Mouse (Mus musculus): Measurements from ENCODE around the gene Sox11. TPM values are rescaled to one million over a fixed set of nuclear protein-coding genes. Genes with fewer than 3 reads are reported as not detected.

Sox11 gene
- polyA plus RNA-seq, 1 experiment, result not detected

DNA sequence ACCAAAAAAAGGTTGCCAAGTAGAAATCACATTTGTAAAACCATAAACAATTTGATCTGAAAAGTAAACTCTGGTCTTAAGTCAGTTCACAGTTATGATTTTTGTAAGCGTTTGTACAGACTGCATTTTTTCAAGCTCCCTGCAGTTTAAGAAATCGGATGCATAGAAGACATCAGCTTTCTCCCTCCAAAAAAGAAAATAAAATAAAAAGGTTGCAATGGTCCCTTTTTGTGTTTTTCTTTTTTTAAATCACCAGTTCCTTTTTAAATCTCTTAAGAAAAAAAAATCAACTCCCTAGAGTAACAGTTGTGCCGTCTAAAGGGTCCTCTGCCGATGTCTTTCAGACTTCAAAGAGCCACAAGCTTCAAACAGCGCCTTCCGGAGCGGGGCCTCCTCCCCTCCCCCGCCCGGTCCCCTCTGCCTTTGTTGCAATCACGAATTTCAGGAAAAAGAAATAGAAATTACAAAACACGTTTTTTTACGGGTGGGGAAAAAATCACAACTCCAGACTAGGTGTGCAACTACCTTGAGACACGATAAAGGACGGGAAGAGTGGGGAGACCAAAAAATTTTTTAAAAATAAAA, 1.8 kb downstream of the Sox11 start:
- no peak overlapping the region for H3K4me3 ChIP-seq (ENCODE audit: insufficient read depth, low read depth, low read length)
- no peak overlapping the region for H3K27ac ChIP-seq (replicated peaks; ENCODE audit: low read depth, low read length)
- H3K4me1 ChIP-seq (ENCODE audit: control insufficient read depth, insufficient read depth, insufficient read length, low read length), result peaks cover 3% of the 10 kb centered on the region

DNA sequence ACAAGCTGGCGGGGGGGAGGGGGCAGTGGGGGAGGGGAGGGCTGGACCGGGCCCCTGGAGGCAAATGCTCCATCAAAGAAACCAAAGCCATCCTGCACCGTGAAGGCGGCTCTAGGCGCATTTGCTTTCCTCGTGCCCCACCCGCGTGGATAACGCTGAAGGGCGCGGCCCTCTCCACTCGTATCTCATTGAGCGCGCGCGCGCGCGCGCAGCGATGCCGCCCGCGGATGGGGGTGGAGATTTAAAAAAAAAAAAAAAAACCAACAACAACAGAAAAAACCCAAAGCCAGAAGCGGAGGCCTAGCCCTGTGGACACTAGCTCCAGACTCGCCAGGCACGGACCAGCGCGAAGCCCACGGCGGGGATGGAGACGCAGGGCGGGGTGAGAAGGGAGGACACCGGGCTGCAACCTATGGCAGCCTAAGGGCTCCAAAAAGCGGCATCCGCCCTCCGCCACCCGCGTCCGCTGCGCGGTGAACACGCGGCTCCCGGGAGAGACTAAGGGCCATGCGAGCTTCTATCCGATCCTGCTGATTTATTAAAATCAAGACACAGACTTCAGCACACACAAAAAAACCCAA, 3.1 kb downstream of the Sox11 start:
- H3K27ac ChIP-seq (replicated peaks; ENCODE audit: low read depth, low read length), result no peak overlapping the region
- peaks cover 3% of the 10 kb centered on the region for H3K4me1 ChIP-seq (ENCODE audit: control insufficient read depth, insufficient read depth, insufficient read length, low read length)
- peak overlapping the region; percentile 53 for H3K4me3 ChIP-seq (ENCODE audit: insufficient read depth, low read depth, low read length)

GRCm38 (mm10) chr12:27338721-27339170, 3.6 kb downstream of the Sox11 start:
- Histone ChIP-seq H3K4me3 (ENCODE audit: insufficient read depth, low read depth, low read length) (peak overlapping the region; percentile 53), H3K27ac (replicated peaks; ENCODE audit: low read depth, low read length) (no peak overlapping the region), H3K4me1 (ENCODE audit: control insufficient read depth, insufficient read depth, insufficient read length, low read length) (peaks cover 3% of the 10 kb centered on the region)

DNA sequence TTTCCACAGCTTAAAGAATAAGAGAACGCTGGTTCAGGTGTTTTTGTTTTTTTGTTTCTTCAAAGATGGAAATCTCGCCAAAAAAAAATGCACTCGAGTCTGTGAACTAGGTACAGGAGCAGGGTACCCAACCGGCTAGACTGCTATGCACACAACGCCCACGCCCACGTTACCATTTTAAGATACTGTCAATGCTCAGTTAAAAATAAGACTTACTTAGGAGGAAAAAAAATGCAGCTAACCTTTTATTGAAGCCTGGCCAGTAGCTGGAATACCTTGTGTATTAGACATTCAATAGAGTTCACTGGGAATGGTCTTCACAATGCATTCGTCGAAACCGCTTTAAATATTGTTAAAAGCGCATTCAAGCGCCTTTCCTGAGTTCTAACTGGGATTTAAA, 4.3 kb downstream of the Sox11 start:
- peaks cover 3% of the 10 kb centered on the region for H3K4me1 ChIP-seq (ENCODE audit: control insufficient read depth, insufficient read depth, insufficient read length, low read length)
- H3K4me3 ChIP-seq (ENCODE audit: insufficient read depth, low read depth, low read length), result no peak overlapping the region
- no peak overlapping the region for H3K27ac ChIP-seq (replicated peaks; ENCODE audit: low read depth, low read length)

- Histone ChIP-seq H3K27ac (replicated peaks; ENCODE audit: low read depth, low read length) (no peak overlapping the region), H3K4me3 (ENCODE audit: insufficient read depth, low read depth, low read length) (no peak overlapping the region), H3K4me1 (ENCODE audit: control insufficient read depth, insufficient read depth, insufficient read length, low read length) (peaks cover 3% of the 10 kb centered on the region; the same call in 1 of the 2 replicates)
Measured at GRCm38 (mm10) chr12:27337482-27337881, 4.9 kb downstream of the Sox11 start.

GRCm38 (mm10) chr12:27336801-27337200, 5.6 kb downstream of the Sox11 start:
- Histone ChIP-seq H3K4me1 (ENCODE audit: control insufficient read depth, insufficient read depth, insufficient read length, low read length) (peaks cover 3% of the 10 kb centered on the region; the same call in 1 of the 2 replicates), H3K27ac (replicated peaks; ENCODE audit: low read depth, low read length) (no peak overlapping the region)

DNA sequence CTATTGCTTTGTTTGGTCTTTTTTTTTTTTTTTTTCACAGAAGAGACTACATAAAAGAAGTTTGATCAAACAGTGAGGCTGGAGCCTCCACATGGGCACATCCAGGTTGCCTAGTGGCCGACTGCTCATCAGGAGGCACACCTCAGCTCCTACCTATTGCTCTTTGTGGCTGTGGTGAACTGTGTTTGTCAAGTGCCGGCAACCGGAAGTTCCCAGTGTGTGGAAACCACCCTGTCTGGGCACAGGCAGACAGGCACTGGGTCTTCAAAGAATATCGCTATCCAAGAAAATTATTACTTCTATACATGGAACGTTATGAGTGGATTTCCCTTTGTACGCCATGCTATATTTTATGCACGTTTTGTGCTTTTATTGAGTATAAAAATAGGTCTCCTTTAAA, 6.0 kb downstream of the Sox11 start:
- Histone ChIP-seq H3K27ac (replicated peaks; ENCODE audit: low read depth, low read length) (no peak overlapping the region), H3K4me1 (ENCODE audit: control insufficient read depth, insufficient read depth, insufficient read length, low read length) (peaks cover 3% of the 10 kb centered on the region; the same call in 1 of the 2 replicates), H3K4me3 (ENCODE audit: insufficient read depth, low read depth, low read length) (no peak overlapping the region)

More at GRCm38 (mm10) chr12:27336801-27337200, 5.6 kb downstream of the Sox11 start:
- H3K4me3 ChIP-seq (ENCODE audit: insufficient read depth, low read depth, low read length), result no peak overlapping the region

GRCm38 (mm10) chr12:27335356-27336055, 6.9 kb downstream of the Sox11 start:
- Histone ChIP-seq H3K27ac (replicated peaks; ENCODE audit: low read depth, low read length) (no peak overlapping the region), H3K4me1 (ENCODE audit: control insufficient read depth, insufficient read depth, insufficient read length, low read length) (peaks cover 3% of the 10 kb centered on the region; the same call in 1 of the 2 replicates), H3K4me3 (ENCODE audit: insufficient read depth, low read depth, low read length) (no peak overlapping the region)

- Histone ChIP-seq H3K4me1 (ENCODE audit: control insufficient read depth, insufficient read depth, insufficient read length, low read length) (peaks cover under 1% of the 10 kb centered on the region; the same call in 1 of the 2 replicates), H3K4me3 (ENCODE audit: insufficient read depth, low read depth, low read length) (no peak overlapping the region)
Measured at GRCm38 (mm10) chr12:27333590-27333989, 8.8 kb downstream of the Sox11 start.

DNA sequence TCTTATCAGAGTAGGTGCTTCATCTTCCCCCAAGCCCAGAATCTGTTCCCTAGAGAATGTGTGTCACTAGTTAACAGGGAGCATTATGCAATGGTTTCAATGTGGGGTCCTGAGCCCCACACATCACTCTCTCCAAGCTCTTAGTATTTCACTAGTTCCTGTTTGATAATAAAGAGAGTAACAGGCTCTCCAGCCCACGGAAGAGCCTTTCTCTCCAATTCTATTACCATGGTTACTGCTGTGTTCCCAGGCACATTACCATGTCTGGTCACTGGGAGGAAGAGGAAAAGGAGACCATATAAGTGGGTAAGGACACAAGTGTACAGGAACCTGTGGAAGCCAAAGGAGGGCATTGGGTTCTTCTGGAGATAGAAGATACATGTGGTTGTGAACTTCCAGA, 19.0 kb downstream of the Sox11 start:
- Histone ChIP-seq H3K4me1 (ENCODE audit: control insufficient read depth, insufficient read depth, insufficient read length, low read length) (no peaks in the 10 kb centered on the region), H3K27ac (replicated peaks; ENCODE audit: low read depth, low read length) (no peak overlapping the region), H3K4me3 (ENCODE audit: insufficient read depth, low read depth, low read length) (no peak overlapping the region)

More at GRCm38 (mm10) chr12:27333590-27333989, 8.8 kb downstream of the Sox11 start:
- H3K27ac ChIP-seq (replicated peaks; ENCODE audit: low read depth, low read length), result no peak overlapping the region

GRCm38 (mm10) chr12:27320705-27321104, 21.7 kb downstream of the Sox11 start:
- H3K27ac ChIP-seq (replicated peaks; ENCODE audit: low read depth, low read length), result no peak overlapping the region
- no peak overlapping the region for H3K4me3 ChIP-seq (ENCODE audit: insufficient read depth, low read depth, low read length)
- no peaks in the 10 kb centered on the region for H3K4me1 ChIP-seq (ENCODE audit: control insufficient read depth, insufficient read depth, insufficient read length, low read length)

- Histone ChIP-seq H3K4me3 (ENCODE audit: insufficient read depth, low read depth, low read length) (no peak overlapping the region), H3K4me1 (ENCODE audit: control insufficient read depth, insufficient read depth, insufficient read length, low read length) (peaks cover 8% of the 10 kb centered on the region; the same call in 1 of the 2 replicates), H3K27ac (replicated peaks; ENCODE audit: low read depth, low read length) (no peak overlapping the region)
Measured at GRCm38 (mm10) chr12:27312985-27313384, 29.4 kb downstream of the Sox11 start.

DNA sequence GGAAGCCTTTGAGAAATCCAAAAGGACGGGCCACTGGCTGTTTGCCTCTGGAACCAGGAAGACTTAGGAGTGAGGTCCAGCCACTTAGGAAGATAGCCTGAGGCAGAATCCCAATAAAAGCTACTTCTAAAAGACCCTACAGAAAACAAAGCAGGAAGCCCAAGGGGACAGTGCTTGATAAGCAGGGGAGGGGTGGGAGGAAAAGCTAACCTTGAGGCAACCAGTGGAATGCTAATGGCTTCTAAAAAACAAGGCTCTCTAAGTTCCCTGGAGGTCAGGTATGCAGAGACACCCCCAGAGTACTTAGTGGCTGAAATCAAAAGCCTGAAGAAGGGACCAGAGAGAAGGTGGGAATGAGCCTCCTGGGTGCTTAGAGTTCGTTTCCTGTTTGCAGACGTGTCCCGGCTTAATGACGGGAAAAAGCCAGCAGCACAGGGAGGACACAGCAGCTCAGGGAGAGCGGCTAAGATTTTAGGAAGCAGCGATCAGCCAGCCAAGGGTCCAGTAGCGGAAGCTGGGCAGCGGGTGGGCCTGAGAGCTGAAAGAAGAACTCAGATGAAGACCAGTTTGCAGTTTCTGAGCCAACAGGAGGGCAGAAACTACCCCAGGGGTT, 30.4 kb downstream of the Sox11 start:
- Histone ChIP-seq H3K27ac (replicated peaks; ENCODE audit: low read depth, low read length) (no peak overlapping the region), H3K4me1 (ENCODE audit: control insufficient read depth, insufficient read depth, insufficient read length, low read length) (peaks cover 8% of the 10 kb centered on the region; the same call in 1 of the 2 replicates), H3K4me3 (ENCODE audit: insufficient read depth, low read depth, low read length) (no peak overlapping the region)

DNA sequence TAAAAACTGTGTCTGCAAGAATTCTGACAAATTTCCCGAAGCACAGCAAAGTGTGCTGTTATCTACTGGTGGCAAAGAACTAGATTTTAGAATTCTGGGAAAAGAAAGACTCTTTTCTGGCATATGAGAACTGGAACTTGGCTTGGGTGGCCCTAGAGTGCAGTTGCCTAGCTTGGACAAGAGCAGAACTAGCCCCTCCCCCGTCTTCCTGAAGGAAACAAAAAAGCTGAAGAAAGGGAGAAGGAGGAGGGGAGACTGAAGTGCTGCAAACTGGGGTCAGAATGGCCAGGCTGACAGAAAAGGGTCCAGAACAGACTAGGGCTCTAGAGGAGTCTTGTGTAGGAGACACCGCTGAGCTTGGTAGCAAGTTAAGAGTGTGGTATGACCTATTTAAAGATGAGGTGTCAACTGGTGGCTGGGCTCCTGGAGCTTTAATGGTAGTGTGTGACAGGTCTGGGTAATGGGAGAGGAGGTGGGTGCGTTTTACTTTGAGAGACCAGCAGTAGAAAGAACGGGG, 31.0 kb downstream of the Sox11 start:
- no peak overlapping the region for H3K27ac ChIP-seq (replicated peaks; ENCODE audit: low read depth, low read length)
- H3K4me1 ChIP-seq (ENCODE audit: control insufficient read depth, insufficient read depth, insufficient read length, low read length), result peaks cover 8% of the 10 kb centered on the region; the same call in 1 of the 2 replicates
- H3K4me3 ChIP-seq (ENCODE audit: insufficient read depth, low read depth, low read length), result no peak overlapping the region

- Histone ChIP-seq H3K4me3 (ENCODE audit: insufficient read depth, low read depth, low read length) (no peak overlapping the region), H3K27ac (replicated peaks; ENCODE audit: low read depth, low read length) (no peak overlapping the region), H3K4me1 (ENCODE audit: control insufficient read depth, insufficient read depth, insufficient read length, low read length) (peaks cover 8% of the 10 kb centered on the region; the same call in 1 of the 2 replicates)
Measured at GRCm38 (mm10) chr12:27310703-27311102, 31.7 kb downstream of the Sox11 start.
